Mouse (Mus musculus) hindbrain, embryonic 11.5 days (tissue): Measurements from ENCODE around the gene Dok5. TPM values are rescaled to one million over a fixed set of nuclear protein-coding genes. Genes with fewer than 3 reads are reported as not detected.

Experiments used
- ATAC-seq: fragments of 200-750 bp; cut with Nextera tagmentation; 2 replicates; pipeline ENCODE4 v1.8.0; 2017; ENCODE audit warnings: mild to moderate bottlenecking, moderate TSS enrichment, moderate library complexity; ENCODE audit not compliant: low FRiP score
- DNase-seq: peaks from one replicate; pipeline ENCODE4 v3.0.0-alpha.2; 2015; ENCODE audit warnings: low spot score
- H3K27ac ChIP-seq: fragments of 300-500 bp; sonication (generic); 2 replicates; pipeline ENCODE4 v1.5.1; 2014; ENCODE audit warnings: mild to moderate bottlenecking, low read depth, low read length
- H3K27me3 ChIP-seq: fragments of 300-500 bp; sonication (generic); 2 replicates; pipeline ENCODE4 v1.6.1; 2014; ENCODE audit warnings: mild to moderate bottlenecking, low read length, moderate library complexity, mixed read lengths; ENCODE audit not compliant: control insufficient read depth, insufficient read depth
- H3K36me3 ChIP-seq: fragments of 300-500 bp; sonication (generic); 2 replicates; pipeline ENCODE4 v1.6.1; 2014; ENCODE audit warnings: mild to moderate bottlenecking, low read length, moderate library complexity, mixed read lengths; ENCODE audit not compliant: control insufficient read depth, insufficient read depth
- H3K4me1 ChIP-seq: fragments of 300-500 bp; sonication (generic); replicated peaks from 2 replicates; pipeline ENCODE4 v1.6.1; 2014; ENCODE audit warnings: low read length, mixed read lengths; ENCODE audit not compliant: control insufficient read depth, insufficient read depth
- H3K4me2 ChIP-seq: fragments of 300-500 bp; sonication (generic); replicated peaks from 2 replicates; pipeline ENCODE4 v1.6.1; 2014; ENCODE audit warnings: mild to moderate bottlenecking, low read depth, low read length
- H3K4me3 ChIP-seq: fragments of 300-500 bp; sonication (generic); 2 replicates; pipeline ENCODE4 v1.5.1; 2014; ENCODE audit warnings: low read depth, low read length
- H3K9ac ChIP-seq: fragments of 300-500 bp; sonication (generic); 2 replicates; pipeline ENCODE4 v1.6.1; 2014; ENCODE audit warnings: low read depth, low read length
- H3K9me3 ChIP-seq: fragments of 300-500 bp; sonication (generic); 2 replicates; pipeline ENCODE4 v1.6.1; 2016; ENCODE audit warnings: low read length; ENCODE audit not compliant: control insufficient read depth
- WGBS: fragments of 180-500 bp; shearing (Covaris S2); extraction: QIAGEN DNeasy Blood & Tissue Kit; methylation state at CpG from one replicate; pipeline ENCODE4 v1.1.7; 2014; 5-methylcytosine and 5-hydroxymethylcytosine counted together
- polyA plus RNA-seq: library from polyadenylated mRNA; unstranded; fragments of >200 nt; fragmentation: Nextera tagmentation; extraction: Ambion mirVana; gene quantifications from 2 replicates; pipeline ENCODE4 v1.2.1, GENCODE M21; 2014

Gene Dok5
- polyA plus RNA-seq, 1 experiment from 2014 or later: 18.0 TPM

GRCm38 (mm10) chr2:170828757-170829156, 97.2 kb downstream of the Dok5 start:
- H3K4me3 ChIP-seq: no peak overlapping the region
- peak; percentile 61; the same call in 1 of the 2 replicates for ATAC-seq
- WGBS: 47% methylated on average over 7 of the region's 7 CpGs
- H3K4me2 ChIP-seq: no peak overlapping the region
- DNase-seq: no peak
- H3K27me3 ChIP-seq: no peaks in the 10 kb centered on the region
- H3K9me3 ChIP-seq: no peaks in the 10 kb centered on the region
- H3K4me1 ChIP-seq: no peaks in the 10 kb centered on the region
- H3K36me3 ChIP-seq: no peaks in the 10 kb centered on the region
- H3K9ac ChIP-seq: no peak overlapping the region
- peak overlapping the region; percentile 51 for H3K27ac ChIP-seq

GRCm38 (mm10) chr2:170829191-170829611, 97.6 kb downstream of the Dok5 start:
- WGBS: 69% methylated on average over 6 of the region's 6 CpGs
- DNase-seq (no peak), ATAC-seq (peak; percentile 74)

GRCm38 (mm10) chr2:170829988-170830387, 98.4 kb downstream of the Dok5 start:
- Histone ChIP-seq H3K27me3 (no peaks in the 10 kb centered on the region), H3K4me1 (no peaks in the 10 kb centered on the region), H3K9me3 (no peaks in the 10 kb centered on the region), H3K9ac (no peak overlapping the region), H3K4me2 (no peak overlapping the region), H3K36me3 (no peaks in the 10 kb centered on the region), H3K4me3 (no peak overlapping the region), H3K27ac (no peak overlapping the region)
- DNase-seq: no peak
- no peak for ATAC-seq
- 79% methylated on average over 14 of the region's 14 CpGs for WGBS

More at GRCm38 (mm10) chr2:170829191-170829611, 97.6 kb downstream of the Dok5 start:
- H3K9ac ChIP-seq: no peak overlapping the region
- no peaks in the 10 kb centered on the region for H3K9me3 ChIP-seq
- no peaks in the 10 kb centered on the region for H3K36me3 ChIP-seq
- H3K27ac ChIP-seq: 0 out of 2 replicates have a peak overlapping the region, but pooled peaks have one; percentile 51
- no peak overlapping the region for H3K4me2 ChIP-seq
- H3K4me3 ChIP-seq: no peak overlapping the region
- no peaks in the 10 kb centered on the region for H3K4me1 ChIP-seq
- no peaks in the 10 kb centered on the region for H3K27me3 ChIP-seq

GRCm38 (mm10) chr2:170836862-170837261, 105.3 kb downstream of the Dok5 start:
- no peak overlapping the region for H3K4me2 ChIP-seq
- H3K36me3 ChIP-seq: no peaks in the 10 kb centered on the region
- no peak overlapping the region for H3K9ac ChIP-seq
- ATAC-seq (peak; percentile 18; the same call in 1 of the 2 replicates), DNase-seq (peak; percentile 42)
- peaks cover 7% of the 10 kb centered on the region; the same call in 1 of the 2 replicates for H3K4me1 ChIP-seq
- WGBS: 33% methylated on average over 10 of the region's 10 CpGs
- H3K4me3 ChIP-seq: no peak overlapping the region
- H3K27me3 ChIP-seq: no peaks in the 10 kb centered on the region
- peak overlapping the region; percentile 6; the same call in 1 of the 2 replicates for H3K27ac ChIP-seq
- no peaks in the 10 kb centered on the region for H3K9me3 ChIP-seq

GRCm38 (mm10) chr2:170837363-170837762, 105.8 kb downstream of the Dok5 start:
- 56% methylated on average over 11 of the region's 11 CpGs for WGBS
- Histone ChIP-seq H3K9me3 (no peaks in the 10 kb centered on the region), H3K27ac (0 out of 2 replicates have a peak overlapping the region, but pooled peaks have one; percentile 55), H3K27me3 (no peaks in the 10 kb centered on the region), H3K4me1 (peaks cover 7% of the 10 kb centered on the region; the same call in 1 of the 2 replicates), H3K4me2 (no peak overlapping the region), H3K4me3 (no peak overlapping the region), H3K9ac (no peak overlapping the region), H3K36me3 (no peaks in the 10 kb centered on the region)
- ATAC-seq (peak; percentile 3; the same call in 1 of the 2 replicates), DNase-seq (peak; percentile 26)

- DNase-seq (peak; percentile 74), ATAC-seq (peak; percentile 86)
- peaks cover 7% of the 10 kb centered on the region; the same call in 1 of the 2 replicates for H3K4me1 ChIP-seq
- H3K36me3 ChIP-seq: no peaks in the 10 kb centered on the region
- 12% methylated on average over 12 of the region's 12 CpGs for WGBS
- no peak overlapping the region for H3K4me2 ChIP-seq
- peak overlapping the region; percentile 55 for H3K27ac ChIP-seq
- no peak overlapping the region for H3K9ac ChIP-seq
- H3K9me3 ChIP-seq: no peaks in the 10 kb centered on the region
- H3K4me3 ChIP-seq: no peak overlapping the region
- no peaks in the 10 kb centered on the region for H3K27me3 ChIP-seq
Measured at GRCm38 (mm10) chr2:170837824-170838557, 106.4 kb downstream of the Dok5 start.

GRCm38 (mm10) chr2:170841441-170841965, 109.9 kb downstream of the Dok5 start:
- WGBS: 49% methylated on average over 13 of the region's 13 CpGs
- H3K9me3 ChIP-seq: no peaks in the 10 kb centered on the region
- DNase-seq: no peak

GRCm38 (mm10) chr2:170845511-170845910, 113.9 kb downstream of the Dok5 start:
- 89% methylated on average over 10 of the region's 10 CpGs for WGBS
- Histone ChIP-seq H3K27ac (no peak overlapping the region), H3K4me1 (no peaks in the 10 kb centered on the region), H3K9ac (no peak overlapping the region), H3K9me3 (no peaks in the 10 kb centered on the region), H3K4me3 (no peak overlapping the region), H3K36me3 (no peaks in the 10 kb centered on the region), H3K27me3 (no peaks in the 10 kb centered on the region), H3K4me2 (no peak overlapping the region)
- no peak for ATAC-seq
- DNase-seq: no peak

More at GRCm38 (mm10) chr2:170841441-170841965, 109.9 kb downstream of the Dok5 start:
- no peak for ATAC-seq
- no peak overlapping the region for H3K9ac ChIP-seq
- no peak overlapping the region for H3K27ac ChIP-seq
- H3K36me3 ChIP-seq: no peaks in the 10 kb centered on the region
- H3K4me2 ChIP-seq: no peak overlapping the region
- no peaks in the 10 kb centered on the region for H3K27me3 ChIP-seq
- H3K4me1 ChIP-seq: peaks cover 7% of the 10 kb centered on the region; the same call in 1 of the 2 replicates
- H3K4me3 ChIP-seq: no peak overlapping the region
